Mouse (Mus musculus) urinary bladder, postnatal 25 days (tissue): ENCODE results near the gene Ctf2.
A peak's percentile ranks its signal among the peaks of the same experiment; 100 is the strongest.
"Not testable (repeated sequence)": the region's sequence is repeated elsewhere in the genome, so short reads cannot be mapped to it uniquely, and the experiment has no call there.

Source experiments
- DNase-seq: peaks from one replicate; pipeline ENCODE4 v3.0.0; 2022; ENCODE audit warnings: low spot score

The Ctf2 gene

GRCm38 (mm10) chr7:127732066-127732465 is at the start of gene Ctf2:
Ctf2 (minus strand) TSS chr7:127732166.
- not testable (repeated sequence) for DNase-seq

GRCm38 (mm10) chr7:127778350-127778749 is 46.4 kb upstream of the Ctf2 start:
- no peak for DNase-seq

- DNase-seq, result peak; percentile 63
Measured at GRCm38 (mm10) chr7:127777474-127778266, 45.7 kb upstream of the Ctf2 start.

- DNase-seq, result peak; percentile 95
Measured at GRCm38 (mm10) chr7:127776878-127777473, 45.0 kb upstream of the Ctf2 start.

GRCm38 (mm10) chr7:127776426-127776825 is 44.5 kb upstream of the Ctf2 start, which contains the start of gene Setd1a:
Setd1a (plus strand) TSS chr7:127776670.
- peak; percentile 86 for DNase-seq

GRCm38 (mm10) chr7:127775837-127776236 is 43.9 kb upstream of the Ctf2 start:
- not testable (repeated sequence) for DNase-seq

- no peak for DNase-seq
Measured at GRCm38 (mm10) chr7:127773664-127774384, 41.9 kb upstream of the Ctf2 start.

GRCm38 (mm10) chr7:127772557-127772956 is 40.6 kb upstream of the Ctf2 start:
- DNase-seq, result no peak

- DNase-seq, result no peak
Measured at GRCm38 (mm10) chr7:127772080-127772479, 40.1 kb upstream of the Ctf2 start.

GRCm38 (mm10) chr7:127771262-127771661 is 39.3 kb upstream of the Ctf2 start:
- no peak for DNase-seq

- no peak for DNase-seq
Measured at GRCm38 (mm10) chr7:127770039-127770905, 38.3 kb upstream of the Ctf2 start.

GRCm38 (mm10) chr7:127769651-127770038 is 37.7 kb upstream of the Ctf2 start, which contains the start of gene Orai3:
Orai3 (plus strand) TSS chr7:127769815.
- DNase-seq, result peak; percentile 79

- peak; percentile 86 for DNase-seq
Measured at GRCm38 (mm10) chr7:127768997-127769593, 37.1 kb upstream of the Ctf2 start.

- no peak for DNase-seq
Measured at GRCm38 (mm10) chr7:127768346-127768996, 36.5 kb upstream of the Ctf2 start.

- no peak for DNase-seq
Measured at GRCm38 (mm10) chr7:127767671-127768345, 35.8 kb upstream of the Ctf2 start.

GRCm38 (mm10) chr7:127766851-127767609 is 35.1 kb upstream of the Ctf2 start:
- no peak for DNase-seq

GRCm38 (mm10) chr7:127765756-127766155 is 33.8 kb upstream of the Ctf2 start:
- no peak for DNase-seq

GRCm38 (mm10) chr7:127763642-127764041 is 31.7 kb upstream of the Ctf2 start:
- no peak for DNase-seq

GRCm38 (mm10) chr7:127761026-127761425 is 29.1 kb upstream of the Ctf2 start:
- DNase-seq, result peak; percentile 73
